Mouse (Mus musculus): ENCODE results near the gene Pacs2.

DNA sequence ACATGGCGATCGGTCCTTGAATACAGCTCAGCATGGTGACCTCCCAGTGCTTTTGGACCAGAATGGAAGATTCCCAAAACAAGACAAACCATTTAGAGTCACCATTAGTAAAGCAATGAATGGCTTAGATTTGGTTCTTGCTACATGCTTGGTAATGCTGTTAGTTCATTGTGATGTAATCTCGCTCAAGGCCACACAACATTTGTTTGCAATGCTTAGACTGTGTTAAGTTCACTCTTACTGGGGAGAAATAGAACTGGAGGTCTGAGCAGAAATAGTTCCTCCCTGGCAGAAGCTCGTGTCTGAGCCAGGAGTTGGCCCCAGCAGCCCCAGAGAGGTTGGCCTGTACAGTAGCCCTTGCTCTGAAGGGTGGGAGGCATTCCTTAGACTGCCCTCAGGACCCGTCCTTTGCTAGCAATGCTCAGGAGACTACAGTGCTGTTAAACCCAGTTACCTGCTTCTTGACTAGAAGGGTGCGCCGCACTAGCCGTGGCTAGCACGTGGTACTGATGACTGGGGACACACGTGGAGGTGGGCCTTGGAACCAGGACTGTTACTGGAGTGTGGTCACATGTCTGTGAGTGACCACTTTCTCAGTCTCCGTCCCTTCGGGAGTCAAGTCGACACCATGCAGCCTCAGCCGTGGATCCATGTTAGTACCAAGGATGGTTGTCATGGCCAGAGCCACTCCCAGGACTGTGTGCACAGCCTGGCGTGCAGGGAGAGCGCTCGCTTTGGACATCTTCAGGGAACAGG is 94.4 kb downstream of the Pacs2 start:
- no peak for TF ChIP-seq ZNF384 (IDR thresholded peaks at IDR 0.05; ENCODE audit: low read depth, low read length)
- no peak for TF ChIP-seq ZC3H11A (IDR thresholded peaks at IDR 0.05; ENCODE audit: borderline replicate concordance, low read depth, low read length)
